Mouse (Mus musculus): Measurements from ENCODE around the gene Lrig3.

GRCm38 (mm10) chr10:125969133-125969490 is 3.1 kb downstream of the Lrig3 start:
- TF ChIP-seq CTCF (conservative IDR thresholded peaks at IDR 0.05; ENCODE audit: low read length): no peak
- TF ChIP-seq NANOG (IDR thresholded peaks at IDR 0.05; ENCODE audit: borderline replicate concordance, low read length): no peak

Measured in E14TG2a.4 (cell line).